Mouse (Mus musculus): ENCODE results near the gene Gm12845. TPM values are rescaled to one million over a fixed set of nuclear protein-coding genes. Genes with fewer than 3 reads are reported as not detected.

Gm12845 gene
- polyA plus RNA-seq (2015; fragmentation: Nextera tagmentation; extraction: Ambion mirVana), result not detected in 2 replicates

DNA sequence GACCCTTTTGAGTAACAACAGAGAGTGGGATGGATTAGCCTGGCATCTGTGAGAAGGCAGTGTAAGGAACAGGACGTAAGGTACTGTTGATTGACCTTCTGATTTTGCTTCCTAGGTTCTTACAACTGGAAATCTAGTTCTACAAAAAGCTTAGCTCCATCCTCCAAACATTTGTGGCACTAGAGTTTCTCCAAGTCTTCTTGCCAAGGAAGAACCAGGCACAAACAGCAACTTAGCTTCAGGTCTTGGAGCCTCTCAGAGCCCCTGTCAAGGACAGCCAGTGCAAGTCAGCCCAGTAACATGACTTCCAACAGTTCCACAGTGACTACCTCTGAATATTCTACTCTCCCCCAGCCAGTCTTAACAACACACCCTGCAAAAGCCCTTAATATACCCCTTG lies at the start of gene Gm12845:
Gm12845 (plus strand) TSS at position 301 of the 400 bp plus-strand sequence.
- Histone ChIP-seq H3K27me3 (replicated peaks) (no peaks in the 10 kb centered on the region), H3K27ac (no peak within 1 kb of the TSS), H3K36me3 (replicated peaks) (no peaks in the 10 kb centered on the region), H3K4me1 (no peaks in the 10 kb centered on the region), H3K9ac (no peak within 1 kb of the TSS), H3K4me3 (no peak within 1 kb of the TSS), H3K9me3 (no peaks in the 10 kb centered on the region), H3K4me2 (no peak within 1 kb of the TSS)
- WGBS, result 78% methylated on average over 1 of the region's 1 CpGs
- ATAC-seq (replicated peaks), result no peak

DNA sequence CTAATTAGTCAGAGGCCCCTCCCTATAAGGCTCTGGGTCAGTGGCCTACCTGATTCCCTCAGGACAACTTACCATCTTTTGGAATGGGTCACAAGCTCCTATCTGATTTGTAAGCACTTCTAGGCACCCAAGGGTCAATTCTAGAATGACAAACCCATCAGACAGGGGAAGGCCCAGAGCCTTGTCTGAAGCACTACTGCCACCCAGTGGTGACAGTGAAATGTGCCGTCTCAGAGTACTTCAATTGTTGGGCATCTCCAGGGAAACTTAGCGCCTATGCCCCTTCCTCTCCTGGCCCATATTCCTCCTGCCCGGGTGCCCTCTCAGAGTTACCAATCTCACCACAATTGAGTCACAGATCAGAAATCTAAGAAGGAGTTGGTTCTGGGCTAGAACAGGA lies 47.3 kb upstream of the Gm12845 start:
- peak; percentile 55 for ATAC-seq (replicated peaks)
- WGBS, result 14% methylated on average over 3 of the region's 3 CpGs

DNA sequence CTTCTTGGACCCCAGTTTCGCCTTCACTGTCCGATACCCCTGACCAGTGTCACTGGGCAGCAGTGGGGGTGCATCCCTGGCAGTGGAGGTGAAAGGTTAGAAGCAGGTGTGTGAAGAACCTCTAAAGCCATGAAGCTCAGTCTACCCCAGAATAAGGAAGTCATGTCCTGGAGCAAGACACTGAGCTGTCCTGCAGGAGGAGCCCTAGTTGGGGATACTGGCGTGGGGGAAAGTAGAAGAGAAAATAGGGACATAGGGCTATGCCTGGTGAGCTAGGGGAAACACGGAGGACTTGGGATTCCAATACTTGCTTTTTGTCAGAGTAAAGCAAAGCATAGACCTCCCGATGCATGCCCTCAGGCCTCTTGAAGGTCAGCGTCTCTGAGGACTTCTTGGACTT lies 43.2 kb upstream of the Gm12845 start:
- Histone ChIP-seq H3K9me3 (no peaks in the 10 kb centered on the region), H3K9ac (no peak overlapping the region), H3K27me3 (replicated peaks) (no peaks in the 10 kb centered on the region), H3K4me3 (peak overlapping the region; percentile 85), H3K27ac (no peak overlapping the region), H3K4me1 (peaks cover 23% of the 10 kb centered on the region), H3K36me3 (replicated peaks) (peaks cover 22% of the 10 kb centered on the region), H3K4me2 (peak overlapping the region; percentile 91)
- ATAC-seq (replicated peaks), result no peak
- 82% methylated on average over 6 of the region's 6 CpGs for WGBS

More for the DNA sequence above, 47.3 kb upstream of the Gm12845 start:
- Histone ChIP-seq H3K4me2 (no peak overlapping the region), H3K4me3 (no peak overlapping the region), H3K9ac (no peak overlapping the region), H3K27ac (no peak overlapping the region), H3K36me3 (replicated peaks) (peaks cover 50% of the 10 kb centered on the region), H3K9me3 (no peaks in the 10 kb centered on the region), H3K4me1 (peaks cover 15% of the 10 kb centered on the region), H3K27me3 (replicated peaks) (no peaks in the 10 kb centered on the region)

DNA sequence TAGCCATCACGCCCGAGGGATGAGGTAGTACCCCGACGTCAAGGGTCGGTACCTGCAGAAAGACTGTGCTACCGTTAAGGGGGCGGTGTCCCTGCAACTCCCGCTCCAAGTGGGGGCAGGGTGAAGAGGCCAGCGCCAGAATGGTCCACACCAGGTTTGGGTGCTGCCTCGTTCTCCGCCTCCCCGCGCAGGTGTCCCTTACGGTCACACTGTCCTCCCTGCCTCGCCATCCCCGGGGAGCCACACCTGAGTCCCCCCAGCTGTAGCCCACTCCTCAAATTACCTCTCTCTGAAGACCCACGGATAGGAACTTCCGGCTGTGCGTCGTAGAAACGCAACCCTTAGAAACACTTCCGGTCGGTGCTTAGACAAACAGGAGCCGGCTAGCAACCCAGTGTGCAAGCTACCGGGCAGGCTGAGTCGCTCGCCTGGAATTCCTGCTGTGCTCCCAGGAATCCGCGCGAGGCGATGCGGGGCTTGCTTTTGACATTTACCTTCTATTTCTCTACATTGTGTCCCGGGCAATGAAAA lies 42.2 kb upstream of the Gm12845 start, which contains the start of gene Dmap1:
Dmap1 (minus strand) TSS at position 343 of the 531 bp plus-strand sequence.
- Histone ChIP-seq H3K27ac (peak within 1 kb of the TSS; percentile 66), H3K36me3 (replicated peaks) (peaks cover 20% of the 10 kb centered on the region), H3K9ac (peak within 1 kb of the TSS; percentile 91), H3K27me3 (replicated peaks) (no peaks in the 10 kb centered on the region; the same call in 1 of the 2 replicates), H3K4me1 (peaks cover 23% of the 10 kb centered on the region), H3K4me3 (peak within 1 kb of the TSS; percentile 85), H3K4me2 (peak within 1 kb of the TSS; percentile 91), H3K9me3 (no peaks in the 10 kb centered on the region)
- under 1% methylated on average over 33 of the region's 33 CpGs for WGBS
- peak; percentile 89 for ATAC-seq (replicated peaks)

DNA sequence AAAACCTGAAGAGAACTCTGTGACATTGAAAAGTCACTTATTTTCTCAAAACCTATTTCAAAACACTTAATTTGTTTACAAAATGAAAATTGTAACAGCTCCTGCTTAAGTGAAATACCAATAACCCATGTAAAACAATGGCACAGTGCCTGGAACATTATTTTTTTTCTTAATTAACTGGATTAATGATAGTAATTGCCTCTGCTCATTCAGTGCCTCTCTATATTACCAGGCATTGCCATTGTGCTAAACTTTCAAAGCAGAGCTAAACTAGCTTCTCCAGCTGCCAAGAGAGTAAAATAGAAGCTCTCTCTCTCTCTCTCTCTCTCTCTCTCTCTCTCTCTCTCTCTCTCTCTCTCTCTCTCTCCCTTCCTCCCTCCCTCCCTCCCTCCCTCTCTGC lies 41.7 kb upstream of the Gm12845 start:
- Histone ChIP-seq H3K4me2 (peak overlapping the region; percentile 91), H3K4me3 (peak overlapping the region; percentile 85), H3K9ac (peak overlapping the region; percentile 27; the same call in 1 of the 2 replicates), H3K9me3 (no peaks in the 10 kb centered on the region), H3K4me1 (peaks cover 23% of the 10 kb centered on the region), H3K36me3 (replicated peaks) (peaks cover 15% of the 10 kb centered on the region), H3K27me3 (replicated peaks) (no peaks in the 10 kb centered on the region; the same call in 1 of the 2 replicates), H3K27ac (peak overlapping the region; percentile 66)
- ATAC-seq (replicated peaks), result peak; percentile 32

DNA sequence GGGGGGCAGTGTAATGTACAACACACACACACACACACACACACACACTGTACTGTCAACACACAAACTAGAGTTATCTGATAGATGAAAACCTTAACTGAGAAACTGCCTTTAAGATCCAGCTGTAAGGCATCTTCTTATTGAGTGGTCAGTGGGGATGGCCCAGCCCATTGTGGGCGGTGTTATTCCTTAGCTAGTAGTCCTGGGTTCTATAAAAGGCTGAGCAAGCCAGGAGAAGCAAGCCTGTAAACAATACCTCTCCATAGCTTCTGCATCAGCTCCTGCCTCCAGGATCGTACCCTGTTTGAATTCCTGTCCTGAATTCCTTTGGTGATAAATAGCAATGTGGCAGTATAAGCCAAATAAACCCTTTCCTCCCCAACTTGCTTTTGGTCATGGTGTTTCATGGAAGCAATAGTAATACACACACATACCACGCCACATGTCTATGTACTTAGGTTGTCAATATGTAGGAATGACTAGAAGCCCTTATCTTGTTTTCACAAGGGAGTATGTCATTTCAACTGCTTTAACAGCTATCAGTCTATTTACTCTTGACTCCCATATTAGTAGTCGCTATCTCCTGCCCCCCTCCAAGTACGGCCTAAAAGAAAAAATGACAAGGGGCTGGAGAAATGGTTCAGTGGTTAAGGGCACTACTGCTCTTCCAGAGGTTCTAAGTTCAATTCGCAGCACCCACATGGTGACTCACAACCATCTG lies 41.0 kb upstream of the Gm12845 start:
- Histone ChIP-seq H3K27ac (no peak overlapping the region), H3K9ac (no peak overlapping the region), H3K36me3 (replicated peaks) (peaks cover 9% of the 10 kb centered on the region), H3K9me3 (no peaks in the 10 kb centered on the region), H3K27me3 (replicated peaks) (no peaks in the 10 kb centered on the region; the same call in 1 of the 2 replicates), H3K4me3 (no peak overlapping the region), H3K4me2 (peak overlapping the region; percentile 91), H3K4me1 (peaks cover 23% of the 10 kb centered on the region)
- WGBS, result 82% methylated on average over 6 of the region's 6 CpGs
- ATAC-seq (replicated peaks), result no peak

DNA sequence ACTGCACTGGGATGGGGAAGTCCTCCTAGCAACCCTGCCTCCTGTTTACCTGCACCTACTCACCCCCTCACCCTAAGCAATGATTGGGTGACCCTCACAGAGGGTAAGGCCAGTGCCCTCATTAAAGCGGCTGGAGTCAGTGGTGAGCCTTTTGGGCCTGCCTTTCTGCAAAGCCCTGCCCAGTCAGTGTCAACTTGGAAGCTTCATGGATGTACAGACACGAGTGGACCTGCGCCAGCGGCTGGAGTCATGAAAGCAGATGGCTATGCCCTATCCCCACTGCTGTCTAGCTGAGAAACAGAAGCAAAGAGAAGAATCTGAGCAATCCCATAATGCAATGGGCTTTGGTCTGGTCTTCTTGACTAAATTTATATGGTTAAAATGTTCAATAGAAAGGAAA lies 37.9 kb upstream of the Gm12845 start:
- no peak for ATAC-seq (replicated peaks)
- 86% methylated on average over 4 of the region's 4 CpGs for WGBS

DNA sequence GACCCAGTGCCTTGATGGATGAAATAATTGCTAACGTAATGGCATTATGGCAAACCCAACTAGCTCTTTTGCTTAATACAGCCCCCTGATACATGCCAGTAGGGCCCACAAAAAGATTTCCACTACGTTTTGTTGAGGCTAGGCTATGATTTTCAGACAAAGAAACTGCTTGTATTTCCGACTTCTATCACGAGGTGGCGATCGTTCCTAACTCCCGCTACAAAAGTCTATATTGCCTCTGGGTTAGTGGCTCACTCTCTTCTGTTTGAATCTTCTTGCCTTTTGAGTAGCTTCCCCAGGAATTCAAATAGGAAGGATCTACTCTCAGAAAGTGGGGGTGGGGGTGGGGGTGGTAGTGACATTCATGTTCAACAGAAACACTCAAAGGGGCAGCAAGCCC lies 18.9 kb upstream of the Gm12845 start:
- Histone ChIP-seq H3K9me3 (no peaks in the 10 kb centered on the region), H3K9ac (no peak overlapping the region), H3K4me2 (no peak overlapping the region), H3K4me1 (no peaks in the 10 kb centered on the region), H3K4me3 (no peak overlapping the region), H3K27ac (no peak overlapping the region), H3K36me3 (replicated peaks) (no peaks in the 10 kb centered on the region), H3K27me3 (replicated peaks) (no peaks in the 10 kb centered on the region)
- 4% methylated on average over 7 of the region's 7 CpGs for WGBS
- ATAC-seq (replicated peaks), result no peak

More for the DNA sequence above, 37.9 kb upstream of the Gm12845 start:
- H3K36me3 ChIP-seq (replicated peaks), result no peaks in the 10 kb centered on the region
- H3K27ac ChIP-seq, result no peak overlapping the region
- peaks cover 12% of the 10 kb centered on the region for H3K4me1 ChIP-seq
- H3K9ac ChIP-seq, result no peak overlapping the region
- no peaks in the 10 kb centered on the region for H3K9me3 ChIP-seq
- no peak overlapping the region for H3K4me3 ChIP-seq
- H3K27me3 ChIP-seq (replicated peaks), result no peaks in the 10 kb centered on the region; the same call in 1 of the 2 replicates
- H3K4me2 ChIP-seq, result no peak overlapping the region

DNA sequence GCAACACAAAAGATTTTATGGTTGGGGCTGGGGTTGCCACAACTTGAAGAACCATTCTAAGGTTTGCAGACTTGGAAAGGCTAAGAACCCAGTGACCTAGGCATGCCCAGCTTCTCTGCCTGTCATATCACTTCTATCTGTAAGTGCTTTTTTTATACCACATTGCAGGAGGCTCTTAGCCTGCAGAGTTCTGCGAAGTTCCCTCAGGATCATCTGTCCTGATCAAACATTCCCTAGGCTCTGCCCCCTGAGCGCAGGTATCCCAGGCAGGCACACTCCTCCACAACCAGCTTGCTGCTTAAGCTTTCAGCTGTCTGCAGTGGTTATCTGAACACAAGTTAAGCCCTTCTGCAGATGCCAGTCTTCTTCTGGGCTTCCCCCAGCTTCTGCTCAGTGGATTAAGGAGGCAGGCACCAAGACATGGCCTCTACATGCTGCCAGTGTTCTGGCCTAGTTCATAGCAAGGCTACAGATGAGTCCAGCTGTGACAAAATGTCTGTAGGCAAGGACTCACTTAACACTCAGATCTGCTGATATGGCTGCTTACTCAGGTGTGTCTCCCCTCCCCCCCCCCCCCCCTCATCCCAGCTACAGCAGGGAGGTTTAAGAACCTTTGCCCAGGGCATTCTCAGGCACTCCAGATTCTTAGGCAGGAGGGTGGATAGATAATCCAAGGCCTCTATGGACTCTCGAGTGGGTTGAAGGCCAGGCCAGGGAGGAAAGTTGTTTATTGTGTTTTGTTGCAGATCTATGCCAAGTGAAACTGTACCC lies 15.2 kb upstream of the Gm12845 start:
- H3K27me3 ChIP-seq (replicated peaks), result no peaks in the 10 kb centered on the region
- H3K27ac ChIP-seq, result no peak overlapping the region
- H3K9ac ChIP-seq, result no peak overlapping the region
- 72% methylated on average over 3 of the region's 3 CpGs for WGBS
- ATAC-seq (replicated peaks), result no peak
- H3K9me3 ChIP-seq, result no peaks in the 10 kb centered on the region
- H3K4me3 ChIP-seq, result no peak overlapping the region
- H3K4me2 ChIP-seq, result no peak overlapping the region
- no peaks in the 10 kb centered on the region for H3K4me1 ChIP-seq
- no peaks in the 10 kb centered on the region for H3K36me3 ChIP-seq (replicated peaks)

DNA sequence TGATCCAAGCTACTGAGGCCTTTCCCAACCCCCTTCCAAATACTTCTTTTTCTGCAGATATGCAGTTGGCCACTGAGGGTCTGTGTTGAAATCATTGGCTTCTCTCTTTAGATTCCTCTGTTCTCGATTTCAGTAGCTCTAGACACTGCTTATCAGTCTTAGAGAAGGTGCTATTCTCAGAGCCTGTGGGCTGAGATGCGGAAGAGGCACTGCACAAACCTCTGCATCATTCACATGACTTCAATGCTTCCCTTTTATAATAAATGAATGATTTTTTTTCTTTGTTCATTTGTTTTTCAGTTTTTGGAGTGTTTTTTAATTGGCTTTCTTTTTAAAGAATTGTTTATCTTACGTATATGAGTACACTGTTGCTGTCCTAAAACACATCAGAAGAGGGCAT lies 11.9 kb upstream of the Gm12845 start:
- Histone ChIP-seq H3K4me3 (no peak overlapping the region), H3K36me3 (replicated peaks) (no peaks in the 10 kb centered on the region), H3K4me2 (no peak overlapping the region), H3K4me1 (no peaks in the 10 kb centered on the region), H3K9me3 (no peaks in the 10 kb centered on the region), H3K27me3 (replicated peaks) (no peaks in the 10 kb centered on the region), H3K9ac (no peak overlapping the region), H3K27ac (no peak overlapping the region)
- WGBS, result 85% methylated on average over 3 of the region's 3 CpGs
- no peak for ATAC-seq (replicated peaks)

DNA sequence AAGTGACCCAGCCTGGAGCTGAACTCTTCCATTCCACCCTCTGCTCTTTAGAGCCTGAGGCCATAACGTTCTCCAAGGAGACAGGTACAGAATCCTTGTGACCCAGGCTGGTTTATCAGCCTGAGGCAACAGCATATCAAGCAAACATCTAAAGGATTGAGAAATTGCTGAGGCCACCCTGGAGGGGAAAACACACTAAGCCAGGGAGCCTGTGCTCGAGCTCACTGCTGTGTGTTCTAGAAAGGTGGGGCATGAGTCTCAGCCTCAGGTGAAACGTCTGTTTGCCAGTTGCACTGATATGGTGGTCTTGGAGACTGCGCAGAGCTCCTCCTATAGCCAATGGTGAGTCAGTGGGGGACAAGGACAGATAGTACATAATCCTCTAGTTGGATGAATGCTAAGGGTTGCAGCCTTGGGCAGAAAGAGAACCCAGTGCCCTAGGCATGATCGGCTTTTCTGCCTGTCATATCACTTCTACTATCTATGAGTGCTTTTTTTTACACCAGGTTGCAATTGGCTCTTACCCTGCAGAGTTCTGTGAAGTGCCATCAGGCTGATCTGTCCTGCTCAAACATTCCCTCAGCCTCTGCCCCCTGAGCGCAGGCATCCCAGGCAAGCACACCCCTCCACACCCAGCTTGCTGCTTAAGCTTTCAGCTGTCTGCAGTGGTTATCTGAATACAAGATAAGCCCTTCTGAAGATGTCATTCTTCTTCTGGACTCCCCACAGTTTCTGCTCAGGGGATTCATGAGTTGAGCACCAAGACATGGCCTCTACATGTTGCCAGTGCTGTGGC lies 10.7 kb upstream of the Gm12845 start:
- Histone ChIP-seq H3K36me3 (replicated peaks) (no peaks in the 10 kb centered on the region), H3K4me2 (no peak overlapping the region), H3K4me3 (no peak overlapping the region), H3K27ac (no peak overlapping the region), H3K9me3 (no peaks in the 10 kb centered on the region), H3K9ac (no peak overlapping the region), H3K4me1 (no peaks in the 10 kb centered on the region), H3K27me3 (replicated peaks) (no peaks in the 10 kb centered on the region)
- no peak for ATAC-seq (replicated peaks)
- 72% methylated on average over 6 of the region's 6 CpGs for WGBS

DNA sequence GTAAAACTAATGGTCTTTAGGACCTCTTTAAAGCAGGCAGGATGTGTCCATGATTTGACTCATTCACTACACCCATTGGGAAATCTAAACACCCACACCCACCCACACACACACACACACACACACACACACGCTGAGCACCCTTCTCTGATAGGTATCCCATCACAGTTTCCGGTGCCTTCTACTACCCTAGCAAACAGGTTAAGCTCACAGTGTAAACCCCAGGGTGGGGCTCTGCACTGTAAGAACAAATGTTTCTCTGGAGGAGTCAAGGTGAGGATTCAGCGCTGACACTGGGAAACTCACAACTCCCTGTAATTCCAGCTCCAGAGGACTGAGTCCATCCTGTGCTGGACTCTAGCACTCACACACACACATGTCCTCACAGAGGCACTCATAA lies 7.7 kb downstream of the Gm12845 start:
- H3K9ac ChIP-seq, result no peak overlapping the region
- WGBS, result 84% methylated on average over 3 of the region's 3 CpGs
- no peaks in the 10 kb centered on the region for H3K9me3 ChIP-seq
- no peak overlapping the region for H3K27ac ChIP-seq
- H3K27me3 ChIP-seq (replicated peaks), result no peaks in the 10 kb centered on the region
- H3K36me3 ChIP-seq (replicated peaks), result no peaks in the 10 kb centered on the region
- ATAC-seq (replicated peaks), result no peak
- H3K4me1 ChIP-seq, result no peaks in the 10 kb centered on the region
- no peak overlapping the region for H3K4me2 ChIP-seq
- H3K4me3 ChIP-seq, result no peak overlapping the region

Data from midbrain, embryonic 15.5 days (tissue).